Mouse (Mus musculus) midbrain, embryonic 16.5 days (tissue): ENCODE data around the gene Svopl. TPM values are rescaled to one million over a fixed set of nuclear protein-coding genes. Genes with fewer than 3 reads are reported as not detected.

Experiments used
- ATAC-seq: fragments of 200-750 bp; cut with Nextera tagmentation; 2 replicates; pipeline ENCODE4 v1.8.0; 2017; ENCODE audit warnings: moderate TSS enrichment
- H3K27ac ChIP-seq: fragments of 300-500 bp; sonication (generic); 2 replicates; pipeline ENCODE4 v1.5.1; 2014; ENCODE audit warnings: mild to moderate bottlenecking, low read length, mixed read lengths
- H3K27me3 ChIP-seq: fragments of 300-500 bp; sonication (generic); 2 replicates; pipeline ENCODE4 v1.6.1; 2014; ENCODE audit warnings: low read depth, low read length, mixed read lengths; ENCODE audit not compliant: control insufficient read depth, insufficient read depth
- H3K36me3 ChIP-seq: fragments of 300-500 bp; sonication (generic); 2 replicates; pipeline ENCODE4 v1.6.1; 2014; ENCODE audit warnings: mild to moderate bottlenecking, low read length, moderate library complexity, mixed read lengths; ENCODE audit not compliant: control insufficient read depth, insufficient read depth
- H3K4me1 ChIP-seq: fragments of 300-500 bp; sonication (generic); 2 replicates; pipeline ENCODE4 v1.6.1; 2014; ENCODE audit warnings: mild to moderate bottlenecking, low read length, mixed read lengths; ENCODE audit not compliant: control insufficient read depth, insufficient read depth
- H3K4me2 ChIP-seq: fragments of 300-500 bp; sonication (generic); 2 replicates; pipeline ENCODE4 v1.6.1; 2014; ENCODE audit warnings: mild to moderate bottlenecking, low read length, mixed read lengths
- H3K4me3 ChIP-seq: fragments of 300-500 bp; sonication (generic); 2 replicates; pipeline ENCODE4 v1.5.1; 2014; ENCODE audit warnings: low read depth, mild to moderate bottlenecking, low read length, moderate library complexity, mixed read lengths
- H3K9ac ChIP-seq: fragments of 300-500 bp; sonication (generic); 2 replicates; pipeline ENCODE4 v1.6.1; 2014; ENCODE audit warnings: low read depth, low read length, mixed read lengths
- H3K9me3 ChIP-seq: fragments of 300-500 bp; sonication (generic); replicated peaks from 2 replicates; pipeline ENCODE4 v1.6.1; 2014; ENCODE audit warnings: mild to moderate bottlenecking, low read length, mixed read lengths; ENCODE audit not compliant: control insufficient read depth, poor library complexity, severe bottlenecking
- WGBS: fragments of 180-500 bp; shearing (Covaris S2); extraction: QIAGEN DNeasy Blood & Tissue Kit; methylation state at CpG from one replicate; pipeline ENCODE4 v1.1.7; 2014; 5-methylcytosine and 5-hydroxymethylcytosine counted together
- polyA plus RNA-seq: library from polyadenylated mRNA; unstranded; fragments of >200 nt; fragmentation: Nextera tagmentation; extraction: Ambion mirVana; gene quantifications from 2 replicates; pipeline ENCODE4 v1.2.1, GENCODE M21; 2015

The Svopl gene
- polyA plus RNA-seq, 1 experiment from 2014 or later, result 0.88 TPM

DNA sequence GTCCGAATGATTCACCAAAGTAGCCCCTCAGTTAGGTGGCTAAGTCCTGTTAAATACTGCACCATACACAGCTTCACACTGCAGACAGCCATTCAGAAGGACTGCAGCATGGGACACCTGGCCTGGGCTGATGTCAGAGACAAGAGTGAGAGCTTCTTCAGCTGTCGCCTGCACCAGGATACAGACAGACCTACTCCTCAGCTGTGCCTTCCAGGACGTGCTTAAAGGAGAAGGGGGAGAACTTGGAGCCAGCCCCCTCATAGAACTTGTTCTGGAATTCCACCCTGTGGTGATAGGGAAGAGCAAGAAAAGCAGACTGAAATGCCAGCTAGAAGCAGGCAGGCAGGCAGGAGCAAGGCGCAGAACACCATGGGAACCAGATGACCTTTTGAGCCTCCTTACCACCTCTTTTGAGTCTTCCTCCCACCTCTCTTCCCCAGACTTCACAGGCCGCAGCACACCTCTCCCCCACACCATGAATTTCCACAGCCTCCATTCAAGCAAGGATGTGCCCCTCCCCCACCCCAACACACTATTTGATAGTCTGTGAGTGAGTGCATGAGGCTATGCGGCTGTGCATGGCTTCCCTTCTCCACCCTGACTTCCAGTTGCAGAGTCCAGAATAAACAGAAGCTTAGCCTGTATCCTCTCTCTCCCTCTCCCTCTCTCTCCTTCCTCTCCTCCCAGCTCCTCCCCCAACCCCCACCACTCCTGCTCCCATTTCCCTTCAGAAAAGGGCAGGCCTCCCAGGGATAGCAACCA is 2.2 kb upstream of the Svopl start:
- WGBS, result 54% methylated on average over 6 of the region's 6 CpGs
- ATAC-seq, result no peak
- Histone ChIP-seq H3K27me3 (no peaks in the 10 kb centered on the region), H3K36me3 (no peaks in the 10 kb centered on the region), H3K4me3 (no peak overlapping the region), H3K9me3 (no peaks in the 10 kb centered on the region), H3K27ac (no peak overlapping the region), H3K4me1 (no peaks in the 10 kb centered on the region), H3K4me2 (no peak overlapping the region), H3K9ac (no peak overlapping the region)

GRCm38 (mm10) chr6:38048003-38048402 is 1.2 kb upstream of the Svopl start:
- H3K9ac ChIP-seq, result no peak overlapping the region
- no peaks in the 10 kb centered on the region for H3K4me1 ChIP-seq
- H3K4me2 ChIP-seq, result no peak overlapping the region
- 72% methylated on average over 4 of the region's 4 CpGs for WGBS
- no peak overlapping the region for H3K4me3 ChIP-seq
- no peaks in the 10 kb centered on the region for H3K9me3 ChIP-seq
- no peak overlapping the region for H3K27ac ChIP-seq
- no peaks in the 10 kb centered on the region for H3K36me3 ChIP-seq
- no peaks in the 10 kb centered on the region for H3K27me3 ChIP-seq
- no peak for ATAC-seq

- H3K4me3 ChIP-seq, result no peak overlapping the region
- WGBS, result 65% methylated on average over 5 of the region's 5 CpGs
- no peak overlapping the region for H3K27ac ChIP-seq
- H3K9ac ChIP-seq, result no peak overlapping the region
- H3K4me2 ChIP-seq, result no peak overlapping the region
- no peaks in the 10 kb centered on the region for H3K27me3 ChIP-seq
- H3K36me3 ChIP-seq, result no peaks in the 10 kb centered on the region
- 0 out of 2 replicates have a peak, but pooled peaks have one; percentile 25 for ATAC-seq
- H3K4me1 ChIP-seq, result 0 out of 2 replicates have a peak, but pooled peaks cover 2% of the 10 kb centered on the region
- no peaks in the 10 kb centered on the region for H3K9me3 ChIP-seq
These were observed 13.8 kb downstream of the Svopl start for GRCm38 (mm10) chr6:38032801-38033566.

DNA sequence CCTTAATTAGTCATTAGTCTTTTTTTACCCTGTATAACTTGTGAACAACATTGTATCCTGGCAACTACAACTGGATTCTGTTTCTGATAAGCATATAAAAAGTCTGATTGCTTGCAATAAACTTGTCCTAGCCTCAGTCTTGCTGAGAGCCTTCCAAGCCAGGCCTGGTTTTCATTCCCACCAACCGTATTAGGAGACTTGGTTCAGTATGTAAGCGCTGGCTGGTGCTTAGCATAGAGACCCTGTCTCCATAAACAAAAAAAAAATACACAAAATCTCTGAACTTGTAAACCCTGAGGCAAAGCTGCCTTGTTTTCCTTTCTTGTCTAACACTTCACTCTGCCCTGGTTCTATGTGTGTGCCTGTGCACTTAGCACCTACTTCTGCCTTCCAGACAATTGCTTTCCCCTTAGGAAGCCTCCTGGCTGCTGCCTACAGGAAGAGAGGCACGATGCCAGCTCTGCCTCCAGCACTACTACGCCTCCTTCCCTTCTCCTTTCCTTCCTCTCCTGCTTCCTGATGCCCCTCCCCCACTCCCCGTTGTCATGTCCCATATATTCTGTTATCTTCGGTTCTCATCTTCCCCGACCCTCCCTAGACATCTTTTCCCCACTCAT is 14.8 kb downstream of the Svopl start:
- Histone ChIP-seq H3K9me3 (no peaks in the 10 kb centered on the region), H3K9ac (no peak overlapping the region), H3K4me1 (0 out of 2 replicates have a peak, but pooled peaks cover 2% of the 10 kb centered on the region), H3K36me3 (no peaks in the 10 kb centered on the region), H3K27me3 (no peaks in the 10 kb centered on the region), H3K4me2 (no peak overlapping the region), H3K4me3 (no peak overlapping the region), H3K27ac (no peak overlapping the region)
- WGBS, result 66% methylated on average over 7 of the region's 7 CpGs
- no peak for ATAC-seq

- Histone ChIP-seq H3K27ac (no peak overlapping the region), H3K4me2 (no peak overlapping the region), H3K9ac (no peak overlapping the region), H3K4me1 (0 out of 2 replicates have a peak, but pooled peaks cover under 1% of the 10 kb centered on the region), H3K9me3 (no peaks in the 10 kb centered on the region), H3K36me3 (no peaks in the 10 kb centered on the region), H3K4me3 (no peak overlapping the region), H3K27me3 (no peaks in the 10 kb centered on the region)
- no peak for ATAC-seq
- WGBS, result 61% methylated on average over 2 of the region's 2 CpGs
These were observed 18.6 kb downstream of the Svopl start for GRCm38 (mm10) chr6:38028205-38028604.

DNA sequence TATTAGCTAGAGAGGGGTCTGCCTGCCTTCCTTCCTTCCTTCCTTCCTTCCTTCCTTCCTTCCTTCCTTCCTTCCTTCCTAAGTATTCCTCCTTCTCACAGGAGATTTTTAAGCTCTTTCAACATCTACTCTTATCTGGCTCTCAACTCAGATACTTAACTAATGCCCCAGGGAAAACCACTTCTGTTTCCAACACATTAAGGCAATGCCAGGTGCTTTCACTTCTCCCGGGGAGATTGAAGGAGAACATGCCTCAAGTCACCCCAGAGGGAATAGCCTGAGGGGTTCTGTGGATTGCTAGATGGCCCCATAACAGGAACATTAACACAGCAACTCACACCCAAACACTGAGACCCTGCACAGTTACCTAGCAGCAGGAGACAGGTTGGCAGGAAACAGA is 19.0 kb downstream of the Svopl start:
- ATAC-seq, result no peak
- WGBS, result 56% methylated on average over 1 of the region's 1 CpGs
- H3K9me3 ChIP-seq, result no peaks in the 10 kb centered on the region

GRCm38 (mm10) chr6:38023284-38023683 is 23.5 kb downstream of the Svopl start:
- Histone ChIP-seq H3K9ac (no peak overlapping the region), H3K4me1 (no peaks in the 10 kb centered on the region), H3K27ac (no peak overlapping the region), H3K9me3 (no peaks in the 10 kb centered on the region), H3K4me3 (no peak overlapping the region), H3K27me3 (no peaks in the 10 kb centered on the region), H3K4me2 (no peak overlapping the region), H3K36me3 (no peaks in the 10 kb centered on the region)
- WGBS, result 63% methylated on average over 7 of the region's 7 CpGs
- ATAC-seq, result no peak

More for the DNA sequence above, 19.0 kb downstream of the Svopl start:
- no peaks in the 10 kb centered on the region for H3K27me3 ChIP-seq
- H3K9ac ChIP-seq, result no peak overlapping the region
- no peak overlapping the region for H3K4me3 ChIP-seq
- no peaks in the 10 kb centered on the region for H3K4me1 ChIP-seq
- no peaks in the 10 kb centered on the region for H3K36me3 ChIP-seq
- H3K4me2 ChIP-seq, result no peak overlapping the region
- no peak overlapping the region for H3K27ac ChIP-seq

GRCm38 (mm10) chr6:38021406-38021805 is 25.4 kb downstream of the Svopl start:
- H3K27me3 ChIP-seq, result no peaks in the 10 kb centered on the region
- no peak overlapping the region for H3K9ac ChIP-seq
- H3K9me3 ChIP-seq, result no peaks in the 10 kb centered on the region
- no peak overlapping the region for H3K4me2 ChIP-seq
- no peak overlapping the region for H3K27ac ChIP-seq
- no peaks in the 10 kb centered on the region for H3K36me3 ChIP-seq
- H3K4me3 ChIP-seq, result no peak overlapping the region
- 89% methylated on average over 7 of the region's 7 CpGs for WGBS
- no peaks in the 10 kb centered on the region for H3K4me1 ChIP-seq
- ATAC-seq, result no peak

DNA sequence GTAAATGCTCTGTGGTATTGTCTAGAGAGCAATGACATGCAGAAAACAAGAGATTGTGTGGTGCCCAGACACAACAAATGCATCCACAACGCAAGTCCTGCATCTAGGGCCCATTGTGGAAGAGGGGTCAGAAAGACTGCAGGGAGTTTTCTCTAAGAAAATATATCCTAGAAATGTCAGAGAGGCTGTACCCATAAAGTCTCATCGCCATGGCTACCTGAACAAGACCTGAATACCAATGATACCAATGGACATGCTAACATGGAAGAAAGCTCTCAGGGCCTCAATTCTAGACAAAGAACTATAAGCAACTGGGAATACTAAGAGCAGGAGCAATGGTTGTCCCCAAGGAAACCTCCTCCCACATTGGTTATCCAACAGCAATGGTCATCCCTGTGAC is 34.0 kb downstream of the Svopl start:
- H3K9ac ChIP-seq, result no peak overlapping the region
- no peak overlapping the region for H3K27ac ChIP-seq
- no peaks in the 10 kb centered on the region for H3K9me3 ChIP-seq
- H3K4me1 ChIP-seq, result no peaks in the 10 kb centered on the region; the same call in 1 of the 2 replicates
- no peak for ATAC-seq
- H3K36me3 ChIP-seq, result no peaks in the 10 kb centered on the region
- WGBS, result 57% methylated on average over 2 of the region's 2 CpGs
- H3K4me2 ChIP-seq, result no peak overlapping the region
- H3K27me3 ChIP-seq, result no peaks in the 10 kb centered on the region
- no peak overlapping the region for H3K4me3 ChIP-seq
